Mouse (Mus musculus) forebrain, embryonic 15.5 days (tissue): ENCODE results near the gene Gm28042. TPM values are rescaled to one million over a fixed set of nuclear protein-coding genes. Genes with fewer than 3 reads are reported as not detected.

Source experiments
- ATAC-seq: fragments of 200-750 bp; cut with Nextera tagmentation; replicated peaks from 2 replicates; pipeline ENCODE4 v1.8.0; 2017; ENCODE audit warnings: mild to moderate bottlenecking, moderate TSS enrichment, moderate library complexity
- H3K27ac ChIP-seq: fragments of 300-500 bp; sonication (generic); replicated peaks from 2 replicates; pipeline ENCODE4 v1.5.1; 2015; ENCODE audit warnings: mild to moderate bottlenecking, inconsistent platforms
- H3K27me3 ChIP-seq: fragments of 300-500 bp; sonication (generic); 2 replicates; pipeline ENCODE4 v1.6.1; 2015; ENCODE audit warnings: inconsistent platforms
- H3K36me3 ChIP-seq: fragments of 300-500 bp; sonication (generic); 2 replicates; pipeline ENCODE4 v1.6.1; 2015; ENCODE audit warnings: mild to moderate bottlenecking, inconsistent platforms
- H3K4me1 ChIP-seq: fragments of 300-500 bp; sonication (generic); 2 replicates; pipeline ENCODE4 v1.6.1; 2015; ENCODE audit warnings: inconsistent platforms
- H3K4me2 ChIP-seq: fragments of 300-500 bp; sonication (generic); replicated peaks from 2 replicates; pipeline ENCODE4 v1.6.1; 2015; ENCODE audit warnings: mild to moderate bottlenecking, inconsistent platforms
- H3K4me3 ChIP-seq: fragments of 300-500 bp; sonication (generic); 2 replicates; pipeline ENCODE4 v1.5.1; 2015; ENCODE audit warnings: mild to moderate bottlenecking, inconsistent platforms
- H3K9ac ChIP-seq: fragments of 300-500 bp; sonication (generic); replicated peaks from 2 replicates; pipeline ENCODE4 v1.6.1; 2015; ENCODE audit warnings: mild to moderate bottlenecking, inconsistent platforms
- H3K9me3 ChIP-seq: fragments of 300-500 bp; sonication (generic); 2 replicates; pipeline ENCODE4 v1.6.1; 2016; ENCODE audit warnings: inconsistent platforms
- WGBS: fragments of 180-500 bp; shearing (Covaris S2); methylation state at CpG from one replicate; pipeline ENCODE4 v1.1.7; 2015; ENCODE audit warnings: mixed read lengths; 5-methylcytosine and 5-hydroxymethylcytosine counted together
- polyA plus RNA-seq: library from polyadenylated mRNA; unstranded; fragments of >200 nt; fragmentation: Nextera tagmentation; extraction: Ambion mirVana; gene quantifications from 2 replicates; pipeline ENCODE4 v1.2.1, GENCODE M21; 2015

Gene Gm28042
- polyA plus RNA-seq, 1 experiment from 2014 or later = 5.0 TPM

DNA sequence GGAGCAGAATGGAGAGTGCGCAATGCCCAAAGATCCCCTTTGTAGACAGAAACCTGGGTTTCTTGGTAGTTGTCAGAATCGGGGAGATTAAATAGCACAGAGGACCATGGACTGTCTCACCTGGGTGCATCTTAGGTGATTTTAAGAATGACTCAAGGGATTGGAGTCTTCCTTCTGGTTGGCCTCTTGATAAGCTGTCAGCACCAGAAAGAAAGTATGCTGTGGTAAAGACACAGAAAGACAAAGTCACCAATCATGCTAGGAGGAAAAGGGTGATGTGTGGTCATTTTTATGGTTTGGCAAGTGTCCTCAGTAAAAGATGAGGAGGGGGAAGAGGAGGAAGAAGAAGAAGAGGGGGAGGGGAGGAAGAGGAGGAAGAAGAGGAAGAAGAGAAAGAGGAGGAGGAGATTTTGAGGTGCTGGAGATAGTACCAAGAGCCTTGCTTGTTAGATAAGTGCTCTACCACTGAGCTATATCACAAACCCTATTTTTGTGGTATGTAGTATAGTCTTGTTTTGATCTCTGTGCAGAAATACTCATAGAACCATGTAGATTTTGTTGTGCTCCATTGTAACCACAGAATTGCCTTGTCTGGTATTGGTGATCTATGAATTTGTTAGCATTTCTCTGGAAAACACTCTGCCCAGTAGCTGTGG, 13.3 kb upstream of the Gm28042 start:
- H3K9me3 ChIP-seq = no peaks in the 10 kb centered on the region
- ATAC-seq = no peak
- H3K27me3 ChIP-seq = no peaks in the 10 kb centered on the region
- no peak overlapping the region for H3K4me2 ChIP-seq
- no peak overlapping the region for H3K27ac ChIP-seq
- H3K4me3 ChIP-seq = no peak overlapping the region
- H3K9ac ChIP-seq = no peak overlapping the region
- H3K36me3 ChIP-seq = peaks cover 25% of the 10 kb centered on the region
- no peaks in the 10 kb centered on the region for H3K4me1 ChIP-seq
- WGBS = 94% methylated on average over 2 of the region's 2 CpGs

DNA sequence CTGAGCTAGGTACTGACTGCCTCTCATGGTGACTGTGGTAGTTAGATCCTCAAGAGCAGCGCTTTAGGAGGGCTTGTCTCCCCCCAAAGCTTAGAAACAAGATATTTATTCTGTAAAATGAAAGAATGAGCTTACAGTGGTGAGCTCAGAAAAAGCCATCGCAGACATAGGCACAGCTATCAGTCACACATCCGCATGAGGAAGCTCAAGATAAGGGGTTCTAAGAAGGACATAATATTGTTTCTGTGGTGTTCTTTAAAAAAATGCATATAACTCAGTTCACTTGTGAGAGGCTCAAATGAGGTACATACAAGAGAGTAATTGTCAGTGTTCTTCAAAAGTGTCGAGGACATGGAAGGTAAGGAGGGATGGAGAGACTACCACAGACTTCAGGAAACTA, 11.4 kb upstream of the Gm28042 start:
- WGBS = 93% methylated on average over 4 of the region's 4 CpGs
- Histone ChIP-seq H3K36me3 (peaks cover 43% of the 10 kb centered on the region), H3K9me3 (no peaks in the 10 kb centered on the region)

DNA sequence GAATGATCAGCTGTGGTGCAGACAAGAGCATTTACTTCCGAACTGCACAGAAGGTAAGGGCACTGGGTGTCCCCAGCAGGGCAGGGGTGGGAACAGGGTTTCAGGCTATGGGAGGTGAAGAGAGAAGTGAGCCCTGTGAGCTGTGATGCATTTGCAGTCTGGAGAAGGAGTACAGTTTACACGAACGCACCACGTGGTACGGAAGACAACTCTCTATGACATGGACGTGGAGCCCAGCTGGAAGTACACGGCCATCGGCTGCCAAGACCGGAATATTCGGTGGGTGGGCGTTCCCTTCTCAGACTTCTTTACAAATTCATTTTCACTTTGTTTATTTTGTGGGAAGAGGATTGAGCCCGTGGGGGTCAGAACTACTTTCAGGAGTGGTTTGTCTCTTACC, 9.7 kb upstream of the Gm28042 start:
- no peaks in the 10 kb centered on the region for H3K4me1 ChIP-seq
- no peaks in the 10 kb centered on the region for H3K9me3 ChIP-seq
- no peak overlapping the region for H3K27ac ChIP-seq
- no peaks in the 10 kb centered on the region for H3K27me3 ChIP-seq
- ATAC-seq = no peak
- no peak overlapping the region for H3K4me3 ChIP-seq
- no peak overlapping the region for H3K9ac ChIP-seq
- no peak overlapping the region for H3K4me2 ChIP-seq
- peaks cover 59% of the 10 kb centered on the region for H3K36me3 ChIP-seq
- WGBS = 87% methylated on average over 12 of the region's 12 CpGs

More for the DNA sequence above, 11.4 kb upstream of the Gm28042 start:
- H3K4me3 ChIP-seq = no peak overlapping the region
- H3K4me2 ChIP-seq = no peak overlapping the region
- ATAC-seq = no peak
- no peaks in the 10 kb centered on the region for H3K27me3 ChIP-seq
- no peak overlapping the region for H3K27ac ChIP-seq
- H3K4me1 ChIP-seq = no peaks in the 10 kb centered on the region
- no peak overlapping the region for H3K9ac ChIP-seq

DNA sequence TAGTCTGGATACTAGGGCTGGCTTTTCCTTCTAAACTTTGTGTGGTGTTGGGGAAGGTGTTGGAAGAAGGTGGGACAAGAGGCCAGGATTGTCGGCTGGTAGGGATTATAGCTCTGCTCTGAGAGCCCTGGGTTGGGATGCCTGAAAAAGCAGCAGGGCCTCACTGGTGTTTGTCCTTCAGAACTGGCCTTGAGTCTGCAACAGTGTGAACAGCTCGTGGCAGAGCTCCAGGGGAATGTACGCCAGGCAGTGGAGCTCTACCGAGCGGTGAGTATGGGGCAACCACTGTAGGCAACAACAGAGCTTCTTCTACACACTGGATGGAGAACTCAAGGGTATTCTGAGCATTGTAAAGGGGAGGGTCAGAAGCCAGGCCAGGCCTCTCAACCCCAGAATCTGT, 3.0 kb upstream of the Gm28042 start:
- no peaks in the 10 kb centered on the region for H3K27me3 ChIP-seq
- H3K27ac ChIP-seq = no peak overlapping the region
- peaks cover 18% of the 10 kb centered on the region for H3K4me1 ChIP-seq
- H3K9me3 ChIP-seq = no peaks in the 10 kb centered on the region
- no peak overlapping the region for H3K4me2 ChIP-seq
- ATAC-seq = no peak
- H3K9ac ChIP-seq = no peak overlapping the region
- peaks cover 49% of the 10 kb centered on the region for H3K36me3 ChIP-seq
- H3K4me3 ChIP-seq = no peak overlapping the region
- WGBS = 87% methylated on average over 5 of the region's 5 CpGs

DNA sequence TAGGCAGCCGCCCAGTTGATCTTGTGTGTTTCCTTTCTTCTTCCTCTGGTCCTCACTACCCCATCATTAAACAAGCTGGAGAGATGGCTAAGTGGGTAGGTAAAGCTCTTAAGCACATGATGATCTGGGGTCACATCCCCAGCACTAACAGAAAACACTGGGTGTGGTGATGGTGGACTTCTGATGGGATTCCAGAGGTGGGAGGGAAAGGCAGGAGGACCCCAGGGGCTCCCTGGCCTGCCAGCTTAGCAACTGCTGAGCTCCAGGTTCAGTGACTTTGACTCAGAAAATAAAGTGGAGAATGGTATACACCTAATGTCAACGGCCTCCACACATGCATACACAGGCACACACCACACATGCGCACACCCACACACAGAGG, 648 bp downstream of the Gm28042 start:
- Histone ChIP-seq H3K4me2 (peak overlapping the region; percentile 69), H3K27me3 (no peaks in the 10 kb centered on the region), H3K9ac (peak overlapping the region; percentile 80), H3K27ac (peak overlapping the region; percentile 87), H3K9me3 (no peaks in the 10 kb centered on the region), H3K36me3 (peaks cover 21% of the 10 kb centered on the region), H3K4me3 (peak overlapping the region; percentile 73), H3K4me1 (peaks cover 18% of the 10 kb centered on the region)
- ATAC-seq = peak; percentile 27
- 46% methylated on average over 3 of the region's 3 CpGs for WGBS

DNA sequence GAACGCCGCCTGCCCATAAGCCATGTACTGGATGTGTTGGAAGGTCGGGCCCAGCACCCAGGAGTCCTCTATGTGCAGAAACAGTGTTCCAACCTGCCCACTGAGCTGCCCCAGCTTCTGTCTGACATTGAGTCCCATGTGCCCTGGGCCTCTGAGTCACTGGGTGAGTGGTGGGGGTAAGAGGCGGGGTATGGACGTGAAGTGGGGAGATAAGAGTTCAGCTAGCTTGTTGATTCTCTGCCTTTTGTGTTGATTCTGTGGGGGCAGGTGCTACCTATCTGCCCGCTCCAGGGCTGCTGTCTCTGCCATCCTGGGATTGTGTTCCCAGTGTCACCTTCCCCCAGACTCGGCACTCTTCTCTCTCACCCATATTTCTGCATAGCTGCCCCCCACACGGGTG, 3.1 kb downstream of the Gm28042 start:
- Histone ChIP-seq H3K4me3 (no peak overlapping the region), H3K9me3 (no peaks in the 10 kb centered on the region), H3K9ac (no peak overlapping the region), H3K27ac (no peak overlapping the region), H3K27me3 (no peaks in the 10 kb centered on the region), H3K4me2 (no peak overlapping the region), H3K4me1 (peaks cover 18% of the 10 kb centered on the region), H3K36me3 (peaks cover 13% of the 10 kb centered on the region; the same call in 1 of the 2 replicates)
- WGBS = 92% methylated on average over 8 of the region's 8 CpGs
- ATAC-seq = no peak

DNA sequence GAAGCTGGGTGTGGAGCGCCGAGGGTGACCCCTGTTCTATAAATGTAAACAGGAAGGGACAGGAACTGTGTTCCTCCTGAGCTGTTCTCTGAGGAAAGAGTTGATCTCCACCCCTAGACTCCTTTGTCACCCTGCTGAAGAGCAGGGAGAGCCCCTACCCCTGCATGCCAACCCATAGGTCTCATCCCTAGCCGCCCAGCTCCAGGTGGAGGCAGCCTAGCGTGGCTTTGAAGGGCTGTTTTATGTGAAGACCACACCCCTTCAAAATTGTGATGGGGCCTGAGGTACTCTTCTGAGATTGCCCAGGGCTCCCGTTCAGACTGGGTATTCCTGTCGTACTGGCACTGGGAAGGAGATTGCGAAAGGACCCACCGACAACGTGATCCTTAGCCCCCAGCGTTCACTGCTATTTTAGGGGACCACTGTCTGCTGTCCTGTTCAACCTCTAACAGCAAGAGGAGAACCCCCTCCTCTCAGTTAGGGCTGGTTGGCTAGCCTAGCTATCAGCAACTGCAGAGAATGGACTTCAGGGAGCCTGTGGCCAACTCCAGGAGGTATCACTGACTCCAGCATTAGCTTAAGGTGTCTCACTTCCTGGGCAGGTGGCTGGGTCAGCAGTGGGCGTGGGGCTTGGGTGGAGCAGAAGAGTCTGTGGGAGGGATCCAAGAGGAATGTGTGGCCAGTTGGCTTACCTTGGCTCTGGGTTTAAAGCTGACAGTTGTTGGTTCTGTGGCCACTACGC, 5.6 kb downstream of the Gm28042 start, which contains the start of gene Pla2g4b:
Gene Pla2g4b, plus strand, starts transcription at position 692 of the 742 bp plus-strand sequence.
- H3K4me1 ChIP-seq = peaks cover 8% of the 10 kb centered on the region
- no peaks in the 10 kb centered on the region for H3K27me3 ChIP-seq
- no peak within 1 kb of the TSS for H3K4me2 ChIP-seq
- H3K27ac ChIP-seq = no peak within 1 kb of the TSS
- H3K9ac ChIP-seq = no peak within 1 kb of the TSS
- H3K36me3 ChIP-seq = peaks cover 27% of the 10 kb centered on the region
- H3K9me3 ChIP-seq = no peaks in the 10 kb centered on the region
- no peak within 1 kb of the TSS for H3K4me3 ChIP-seq
- ATAC-seq = no peak
- WGBS = 92% methylated on average over 12 of the region's 12 CpGs

DNA sequence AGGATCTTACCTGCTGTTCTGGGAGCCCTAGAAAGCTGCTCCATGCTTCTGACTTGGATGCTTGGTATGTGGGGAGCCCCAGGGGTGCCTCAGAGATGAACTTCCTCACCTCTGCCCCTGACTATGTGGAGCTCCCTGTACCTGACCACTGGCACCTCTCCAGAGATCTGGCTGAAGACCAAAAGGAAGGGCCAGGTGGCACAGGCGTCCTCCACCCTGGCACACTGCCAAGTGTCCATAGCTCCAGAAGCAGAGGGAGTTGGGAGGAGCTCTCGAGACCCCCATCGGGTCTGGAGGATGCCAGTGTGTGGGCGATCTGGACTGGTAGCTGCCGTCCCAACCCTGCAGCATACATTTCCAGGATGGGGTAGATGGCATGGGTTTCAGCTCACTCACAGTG, 6.4 kb downstream of the Gm28042 start:
- no peak overlapping the region for H3K4me2 ChIP-seq
- no peaks in the 10 kb centered on the region for H3K9me3 ChIP-seq
- H3K36me3 ChIP-seq = peaks cover 31% of the 10 kb centered on the region
- 0 out of 2 replicates have a peak, but pooled peaks cover under 1% of the 10 kb centered on the region for H3K4me1 ChIP-seq
- no peak overlapping the region for H3K9ac ChIP-seq
- no peaks in the 10 kb centered on the region for H3K27me3 ChIP-seq
- no peak overlapping the region for H3K27ac ChIP-seq
- 62% methylated on average over 5 of the region's 5 CpGs for WGBS
- ATAC-seq = no peak
- H3K4me3 ChIP-seq = no peak overlapping the region

DNA sequence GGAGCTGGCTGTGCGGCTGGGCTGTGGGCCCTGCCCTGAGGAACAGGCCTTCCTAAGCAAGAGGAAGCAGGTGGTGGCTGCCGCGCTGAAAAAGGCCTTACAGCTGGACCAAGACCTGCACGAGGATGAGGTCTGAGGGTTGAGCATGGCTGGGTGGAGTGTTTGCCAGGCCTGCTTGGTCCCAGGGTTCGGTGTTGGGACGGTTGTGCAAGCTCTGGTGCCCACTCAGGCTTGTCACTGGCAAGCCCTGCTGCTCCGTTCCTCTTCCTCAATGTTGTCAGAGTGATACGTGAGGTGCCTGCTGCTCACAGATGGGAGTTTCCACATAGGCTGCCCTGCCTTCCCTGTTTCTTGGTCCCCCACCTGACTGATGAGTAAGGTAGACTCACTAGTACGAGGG, 10.5 kb downstream of the Gm28042 start:
- H3K4me3 ChIP-seq = no peak overlapping the region
- H3K9ac ChIP-seq = no peak overlapping the region
- no peak for ATAC-seq
- H3K9me3 ChIP-seq = no peaks in the 10 kb centered on the region
- no peak overlapping the region for H3K27ac ChIP-seq
- 94% methylated on average over 9 of the region's 9 CpGs for WGBS
- no peaks in the 10 kb centered on the region for H3K4me1 ChIP-seq
- H3K36me3 ChIP-seq = peaks cover 51% of the 10 kb centered on the region
- H3K27me3 ChIP-seq = no peaks in the 10 kb centered on the region
- no peak overlapping the region for H3K4me2 ChIP-seq

DNA sequence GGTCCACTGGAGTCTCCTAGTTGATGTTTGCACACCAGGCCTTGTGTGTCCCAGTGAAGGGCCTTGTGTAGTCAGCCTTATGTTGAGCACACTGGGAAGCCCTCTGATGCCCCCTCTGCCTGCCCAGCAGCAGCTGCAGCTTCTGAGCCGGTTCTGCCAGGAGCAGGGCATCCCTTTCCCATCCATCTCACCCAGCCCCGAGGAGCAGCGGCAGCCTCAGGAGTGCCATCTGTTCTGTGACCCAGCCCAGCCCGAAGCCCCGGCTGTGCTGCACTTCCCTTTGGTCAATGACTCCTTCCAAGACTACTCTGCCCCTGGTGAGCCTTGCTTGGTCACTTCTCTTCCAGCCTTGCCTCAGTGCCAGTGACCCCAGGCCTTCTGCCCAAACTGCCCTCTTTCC, 13.7 kb downstream of the Gm28042 start:
- peaks cover 44% of the 10 kb centered on the region for H3K36me3 ChIP-seq
- ATAC-seq = no peak

DNA sequence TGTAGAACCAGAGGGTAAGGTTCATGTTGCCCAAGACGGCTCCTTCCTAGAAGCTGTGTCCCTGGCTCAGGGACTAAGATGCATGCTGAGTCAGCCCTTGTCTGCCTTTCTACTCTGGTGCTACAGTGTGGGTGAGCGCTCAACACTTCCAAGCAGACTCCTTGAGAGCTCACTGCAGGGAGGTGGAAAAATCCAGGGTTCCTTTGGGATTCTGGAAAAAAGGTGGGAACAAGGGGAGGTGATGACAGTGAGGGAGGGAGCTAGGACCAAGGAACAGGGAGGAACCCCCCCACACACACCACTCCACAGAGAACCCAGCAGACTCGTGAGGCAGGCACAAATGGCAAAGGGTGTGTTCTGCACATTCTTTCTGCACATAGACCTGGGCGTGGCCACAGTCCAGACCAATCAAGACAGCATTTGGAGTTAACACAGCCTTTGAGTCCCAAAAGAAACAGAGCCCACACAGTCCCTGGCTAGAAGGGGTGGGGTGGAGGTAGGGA, 16.9 kb downstream of the Gm28042 start:
- Histone ChIP-seq H3K9ac (no peak overlapping the region), H3K4me2 (no peak overlapping the region), H3K9me3 (no peaks in the 10 kb centered on the region), H3K4me3 (no peak overlapping the region), H3K27me3 (no peaks in the 10 kb centered on the region), H3K36me3 (peaks cover 21% of the 10 kb centered on the region), H3K4me1 (no peaks in the 10 kb centered on the region), H3K27ac (no peak overlapping the region)
- no peak for ATAC-seq
- 62% methylated on average over 4 of the region's 4 CpGs for WGBS

More for the DNA sequence above, 13.7 kb downstream of the Gm28042 start:
- H3K4me3 ChIP-seq = no peak overlapping the region
- no peaks in the 10 kb centered on the region for H3K4me1 ChIP-seq
- H3K9me3 ChIP-seq = no peaks in the 10 kb centered on the region
- no peak overlapping the region for H3K4me2 ChIP-seq
- H3K9ac ChIP-seq = no peak overlapping the region
- no peaks in the 10 kb centered on the region for H3K27me3 ChIP-seq
- 87% methylated on average over 5 of the region's 5 CpGs for WGBS
- no peak overlapping the region for H3K27ac ChIP-seq

DNA sequence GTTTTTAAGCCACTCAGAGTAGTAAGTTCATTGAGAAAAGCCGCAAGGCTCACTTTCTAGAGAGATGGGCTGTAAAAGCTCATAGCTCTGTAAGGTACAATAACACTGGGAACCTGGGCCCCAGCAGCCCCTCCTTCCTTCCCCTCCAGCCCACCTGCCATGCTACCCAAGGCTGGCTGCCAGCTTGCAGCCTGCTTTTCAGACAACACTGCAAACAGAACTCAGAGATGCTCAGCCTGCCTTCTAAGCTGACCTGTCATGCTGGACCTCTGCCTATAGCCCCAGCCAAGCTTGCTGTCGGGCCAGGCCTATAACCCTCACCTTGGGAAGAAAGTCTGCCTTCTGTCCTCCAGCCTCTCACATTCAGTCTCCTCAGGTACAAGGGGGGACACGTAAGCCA, 17.4 kb downstream of the Gm28042 start:
- Histone ChIP-seq H3K4me1 (no peaks in the 10 kb centered on the region), H3K4me2 (no peak overlapping the region), H3K9ac (no peak overlapping the region), H3K4me3 (no peak overlapping the region), H3K27me3 (no peaks in the 10 kb centered on the region), H3K36me3 (peaks cover 16% of the 10 kb centered on the region), H3K27ac (no peak overlapping the region), H3K9me3 (no peaks in the 10 kb centered on the region)
- ATAC-seq = no peak
- 71% methylated on average over 3 of the region's 3 CpGs for WGBS
